Mouse (Mus musculus) liver, embryonic 11.5 days (tissue): ENCODE data around the gene Ptk7. TPM values are rescaled to one million over a fixed set of nuclear protein-coding genes. Genes with fewer than 3 reads are reported as not detected.

Source experiments
- ATAC-seq: fragments of 200-750 bp; cut with Nextera tagmentation; replicated peaks from 2 replicates; pipeline ENCODE4 v1.8.0; 2017; ENCODE audit warnings: moderate number of reproducible peaks, mild to moderate bottlenecking, moderate TSS enrichment, moderate library complexity; ENCODE audit not compliant: low FRiP score
- DNase-seq: peaks from one replicate; pipeline ENCODE4 v3.0.0-alpha.2; 2017; ENCODE audit warnings: low spot score
- H3K27ac ChIP-seq: fragments of 300-500 bp; sonication (generic); 2 replicates; pipeline ENCODE4 v1.5.1; 2014; ENCODE audit warnings: mild to moderate bottlenecking, low read depth, low read length, control low read depth
- H3K27me3 ChIP-seq: fragments of 300-500 bp; sonication (generic); replicated peaks from 2 replicates; pipeline ENCODE4 v1.6.1; 2014; ENCODE audit warnings: low read length, mixed read lengths; ENCODE audit not compliant: control insufficient read depth, insufficient read depth
- H3K36me3 ChIP-seq: fragments of 300-500 bp; sonication (generic); 2 replicates; pipeline ENCODE4 v1.6.1; 2014; ENCODE audit warnings: mild to moderate bottlenecking, low read length, moderate library complexity, mixed read lengths; ENCODE audit not compliant: control insufficient read depth, insufficient read depth
- H3K4me1 ChIP-seq: fragments of 300-500 bp; sonication (generic); replicated peaks from 2 replicates; pipeline ENCODE4 v1.6.1; 2014; ENCODE audit warnings: low read length, mixed read lengths; ENCODE audit not compliant: control insufficient read depth, insufficient read depth
- H3K4me2 ChIP-seq: fragments of 300-500 bp; sonication (generic); 2 replicates; pipeline ENCODE4 v1.6.1; 2014; ENCODE audit warnings: mild to moderate bottlenecking, control low read depth, moderate library complexity
- H3K4me3 ChIP-seq: fragments of 300-500 bp; sonication (generic); 2 replicates; pipeline ENCODE4 v1.5.1; 2014; ENCODE audit warnings: low read depth, low read length, control low read depth
- H3K9ac ChIP-seq: fragments of 300-500 bp; sonication (generic); 2 replicates; pipeline ENCODE4 v1.6.1; 2014; ENCODE audit warnings: low read depth, low read length, control low read depth
- H3K9me3 ChIP-seq: fragments of 300-500 bp; sonication (generic); 2 replicates; pipeline ENCODE4 v1.6.1; 2016; ENCODE audit warnings: low read length, inconsistent platforms, mixed read lengths; ENCODE audit not compliant: control insufficient read depth
- WGBS: fragments of 180-500 bp; shearing (Covaris S2); extraction: QIAGEN DNeasy Blood & Tissue Kit; methylation state at CpG from one replicate; pipeline ENCODE4 v1.1.7; 2014; 5-methylcytosine and 5-hydroxymethylcytosine counted together
- polyA plus RNA-seq: library from polyadenylated mRNA; unstranded; fragments of >200 nt; fragmentation: Nextera tagmentation; extraction: Ambion mirVana; gene quantifications from 2 replicates; pipeline ENCODE4 v1.2.1, GENCODE M21; 2014

Ptk7 gene
- polyA plus RNA-seq, 1 experiment from 2014 or later: 24.7 TPM

GRCm38 (mm10) chr17:46548741-46549140, 80.6 kb downstream of the Ptk7 start:
- Histone ChIP-seq H3K36me3 (peaks cover 27% of the 10 kb centered on the region), H3K27me3 (peaks cover 32% of the 10 kb centered on the region), H3K4me1 (peaks cover 33% of the 10 kb centered on the region), H3K4me3 (no peak overlapping the region), H3K27ac (no peak overlapping the region), H3K9ac (no peak overlapping the region), H3K9me3 (no peaks in the 10 kb centered on the region), H3K4me2 (no peak overlapping the region)
- WGBS: 75% methylated on average over 11 of the region's 11 CpGs
- ATAC-seq (no peak), DNase-seq (no peak)

GRCm38 (mm10) chr17:46547923-46548322, 81.4 kb downstream of the Ptk7 start:
- peaks cover 27% of the 10 kb centered on the region for H3K36me3 ChIP-seq

DNA sequence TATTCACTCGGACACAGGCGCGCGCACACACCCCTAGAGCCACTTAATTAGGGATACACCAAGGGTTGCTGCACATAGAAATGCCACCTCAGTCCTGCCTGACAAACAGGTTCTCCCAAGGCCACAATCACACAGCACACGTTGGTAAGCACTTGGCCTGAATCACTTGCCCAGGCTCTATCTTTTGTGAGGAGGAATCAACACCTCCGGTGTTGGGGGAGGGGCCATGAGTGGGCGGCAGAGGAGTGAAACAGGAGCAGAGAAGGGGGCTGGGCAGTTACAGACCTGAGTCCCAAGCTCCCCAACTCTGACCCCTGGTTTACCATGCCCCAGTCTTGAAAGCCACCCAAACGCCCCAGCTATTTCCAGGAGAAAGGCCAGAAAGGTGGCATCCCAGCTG, 82.3 kb downstream of the Ptk7 start:
- no peak for DNase-seq
- Histone ChIP-seq H3K36me3 (peaks cover 27% of the 10 kb centered on the region), H3K27me3 (peaks cover 36% of the 10 kb centered on the region), H3K4me1 (peaks cover 20% of the 10 kb centered on the region), H3K27ac (no peak overlapping the region), H3K9me3 (no peaks in the 10 kb centered on the region), H3K4me2 (no peak overlapping the region; the same call in 1 of the 2 replicates), H3K4me3 (no peak overlapping the region), H3K9ac (no peak overlapping the region)
- no peak for ATAC-seq
- 23% methylated on average over 8 of the region's 8 CpGs for WGBS

More at GRCm38 (mm10) chr17:46547923-46548322, 81.4 kb downstream of the Ptk7 start:
- H3K27ac ChIP-seq: no peak overlapping the region
- no peak overlapping the region for H3K4me2 ChIP-seq
- WGBS: 25% methylated on average over 3 of the region's 3 CpGs
- DNase-seq: no peak
- ATAC-seq: no peak
- H3K9me3 ChIP-seq: no peaks in the 10 kb centered on the region
- peaks cover 25% of the 10 kb centered on the region for H3K4me1 ChIP-seq
- no peak overlapping the region for H3K9ac ChIP-seq
- H3K4me3 ChIP-seq: no peak overlapping the region
- peaks cover 36% of the 10 kb centered on the region for H3K27me3 ChIP-seq

DNA sequence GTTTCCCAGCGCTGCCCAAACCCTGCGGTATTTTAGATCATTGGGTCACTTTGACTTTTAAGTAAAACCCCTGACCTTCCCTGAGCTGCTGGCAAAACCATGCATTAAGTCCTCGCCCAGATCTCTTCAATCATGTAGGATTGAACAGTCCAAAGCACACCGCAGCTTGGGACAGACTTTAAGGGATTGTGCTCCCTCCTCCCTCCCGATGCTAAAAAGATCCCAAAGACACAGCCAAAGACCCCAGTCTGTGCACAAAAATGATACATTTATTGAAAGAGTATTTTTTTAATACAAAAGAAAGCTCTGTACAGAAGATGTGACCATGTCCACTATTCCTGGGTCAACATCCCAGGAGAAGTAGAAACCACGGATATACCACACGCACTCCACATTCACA, 82.7 kb downstream of the Ptk7 start:
- Histone ChIP-seq H3K27me3 (peaks cover 36% of the 10 kb centered on the region), H3K4me2 (peak overlapping the region; percentile 75), H3K27ac (no peak overlapping the region), H3K36me3 (peaks cover 25% of the 10 kb centered on the region), H3K9ac (peak overlapping the region; percentile 44; the same call in 1 of the 2 replicates), H3K4me1 (peaks cover 20% of the 10 kb centered on the region), H3K9me3 (no peaks in the 10 kb centered on the region), H3K4me3 (peak overlapping the region; percentile 49)
- DNase-seq (no peak), ATAC-seq (no peak)
- 23% methylated on average over 7 of the region's 7 CpGs for WGBS

GRCm38 (mm10) chr17:46545813-46546564, 83.3 kb downstream of the Ptk7 start, which contains the start of gene Cul9:
Gene Cul9 (minus strand): TSS chr17:46546388.
- H3K36me3 ChIP-seq: peaks cover 20% of the 10 kb centered on the region
- peak within 1 kb of the TSS; percentile 75 for H3K4me2 ChIP-seq
- H3K4me3 ChIP-seq: peak within 1 kb of the TSS; percentile 49
- peak; percentile 53 for DNase-seq
- no peak for ATAC-seq
- H3K4me1 ChIP-seq: peaks cover 20% of the 10 kb centered on the region
- H3K9me3 ChIP-seq: no peaks in the 10 kb centered on the region
- H3K27ac ChIP-seq: no peak within 1 kb of the TSS
- H3K27me3 ChIP-seq: peaks cover 36% of the 10 kb centered on the region
- H3K9ac ChIP-seq: peak within 1 kb of the TSS; percentile 44
- 5% methylated on average over 48 of the region's 49 CpGs for WGBS

DNA sequence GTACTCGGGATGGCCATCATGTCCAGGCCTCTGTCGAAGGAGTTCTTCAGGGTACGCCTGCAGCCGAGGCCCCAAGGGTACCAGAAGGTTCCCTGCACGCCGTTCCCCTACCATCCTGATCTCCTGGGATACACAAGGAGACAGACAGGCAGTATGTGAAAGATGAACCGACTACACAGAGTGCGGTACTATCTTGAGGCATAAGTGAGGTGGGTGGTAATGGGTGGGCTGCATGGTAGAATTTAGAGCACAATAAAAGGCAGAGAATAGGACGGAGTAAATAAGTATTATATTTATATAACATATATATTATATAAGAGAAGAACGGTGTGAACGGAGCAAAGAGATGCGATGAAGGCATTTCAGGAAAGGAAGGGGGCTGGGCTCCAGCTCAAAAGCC, 85.6 kb downstream of the Ptk7 start:
- Histone ChIP-seq H3K4me2 (no peak overlapping the region), H3K36me3 (peaks cover 4% of the 10 kb centered on the region), H3K9ac (no peak overlapping the region), H3K27me3 (peaks cover 50% of the 10 kb centered on the region), H3K4me3 (no peak overlapping the region), H3K4me1 (peaks cover 20% of the 10 kb centered on the region), H3K27ac (no peak overlapping the region), H3K9me3 (no peaks in the 10 kb centered on the region)
- no peak for DNase-seq
- no peak for ATAC-seq
- WGBS: 84% methylated on average over 12 of the region's 12 CpGs

- WGBS: 33% methylated on average over 12 of the region's 12 CpGs
- Histone ChIP-seq H3K9ac (no peak overlapping the region), H3K36me3 (no peaks in the 10 kb centered on the region), H3K4me1 (peaks cover 3% of the 10 kb centered on the region), H3K27ac (no peak overlapping the region), H3K4me2 (no peak overlapping the region), H3K27me3 (peaks cover 17% of the 10 kb centered on the region), H3K9me3 (no peaks in the 10 kb centered on the region), H3K4me3 (no peak overlapping the region)
- DNase-seq (peak; percentile 62), ATAC-seq (no peak)
Measured at GRCm38 (mm10) chr17:46525579-46526307, 103.6 kb downstream of the Ptk7 start.

DNA sequence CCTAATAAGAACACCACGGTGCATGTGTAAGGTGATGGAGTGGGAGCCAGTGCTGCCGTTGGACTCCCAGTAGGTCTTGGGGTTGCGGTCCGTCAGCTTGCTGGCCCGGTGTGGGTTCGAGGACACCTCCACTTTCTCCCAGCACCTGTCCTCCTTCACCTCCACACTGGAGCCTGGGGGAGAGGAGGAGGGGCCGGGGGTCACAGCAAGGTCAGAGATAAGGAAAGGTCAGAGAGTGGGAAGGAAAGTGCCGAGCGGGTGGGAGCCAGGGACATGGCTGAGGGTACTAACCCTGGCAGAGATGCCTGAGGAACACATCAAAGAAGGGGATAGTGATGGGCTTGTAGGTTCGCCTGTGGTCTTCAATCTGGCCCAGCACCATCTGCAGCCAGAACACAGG, 104.2 kb downstream of the Ptk7 start:
- H3K36me3 ChIP-seq: no peaks in the 10 kb centered on the region
- no peak overlapping the region for H3K27ac ChIP-seq
- DNase-seq: no peak
- H3K4me1 ChIP-seq: peaks cover 4% of the 10 kb centered on the region
- no peak overlapping the region for H3K4me2 ChIP-seq
- H3K9ac ChIP-seq: no peak overlapping the region
- H3K4me3 ChIP-seq: no peak overlapping the region
- peaks cover 24% of the 10 kb centered on the region for H3K27me3 ChIP-seq
- no peak for ATAC-seq
- H3K9me3 ChIP-seq: no peaks in the 10 kb centered on the region
- WGBS: 65% methylated on average over 10 of the region's 10 CpGs
